Mouse (Mus musculus): ENCODE measurements around the gene Vmn1r220. TPM values are rescaled to one million over a fixed set of nuclear protein-coding genes. Genes with fewer than 3 reads are reported as not detected.
"Not testable (repeated sequence)": the region's sequence is repeated elsewhere in the genome, so short reads cannot be mapped to it uniquely, and the experiment has no call there.

Vmn1r220 gene
- not detected for total RNA-seq (2021)
- long read RNA-seq, experiment 1 = 0 reads
- long read RNA-seq, experiment 2 = 0 reads

DNA sequence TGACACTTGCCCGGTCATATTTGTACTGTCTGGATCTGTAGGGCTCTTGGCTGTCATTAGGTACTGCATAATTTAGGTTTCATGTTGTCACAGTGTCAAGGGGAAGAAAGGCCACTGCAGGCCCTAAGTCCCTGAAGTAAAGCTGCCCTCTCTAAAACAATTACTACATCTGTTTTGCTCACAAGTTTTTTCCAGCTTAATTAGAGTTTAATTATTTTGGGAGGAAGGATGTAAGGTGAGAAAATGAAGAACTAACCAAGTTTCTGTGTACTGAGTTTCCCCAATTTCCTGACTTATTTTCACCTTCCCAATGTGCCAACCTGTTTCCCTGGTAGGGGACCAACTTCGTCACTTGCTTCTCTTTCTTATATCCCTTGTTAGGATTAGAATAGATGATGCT lies at the start of gene Vmn1r220:
TSS of gene Vmn1r220 (minus strand) at position 101 of the 400 bp plus-strand sequence.
- no peak for DNase-seq

GRCm38 (mm10) chr13:23235847-23236246 lies 48.1 kb upstream of the Vmn1r220 start, which contains the start of gene Vmn1r222:
Vmn1r222 (minus strand) TSS chr13:23235947.
- intact Hi-C loops (cut with DNase I); DNase-seq: not testable (repeated sequence)

More for the DNA sequence above, at the start of gene Vmn1r220:
- intact Hi-C loops (cut with DNase I) = no loop called here

- intact Hi-C loops (cut with DNase I); DNase-seq: not testable (repeated sequence)
Measured at GRCm38 (mm10) chr13:23213827-23214226, 26.1 kb upstream of the Vmn1r220 start, which contains the start of gene Vmn1r221. Vmn1r221 (plus strand) TSS chr13:23214127.

DNA sequence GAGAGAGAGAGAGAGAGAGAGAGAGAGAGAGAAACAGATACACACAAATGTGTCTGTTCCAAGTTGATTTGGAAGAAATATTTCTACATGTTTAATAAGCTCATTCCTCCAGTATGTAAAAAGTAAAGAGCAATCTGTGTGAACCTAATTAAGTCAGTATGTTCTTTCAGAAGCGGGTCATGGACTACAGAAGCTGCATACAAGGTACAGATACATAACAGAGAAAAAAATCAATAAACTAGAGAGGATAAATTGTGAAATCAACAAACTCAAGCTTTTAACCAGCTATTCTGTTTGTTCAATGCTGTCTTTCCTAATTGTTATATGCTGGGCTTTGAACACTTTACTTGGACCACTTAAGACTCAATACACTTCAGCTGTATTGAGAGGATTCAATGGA lies 16.1 kb upstream of the Vmn1r220 start:
- intact Hi-C loops (cut with DNase I); DNase-seq: not testable (repeated sequence)

DNA sequence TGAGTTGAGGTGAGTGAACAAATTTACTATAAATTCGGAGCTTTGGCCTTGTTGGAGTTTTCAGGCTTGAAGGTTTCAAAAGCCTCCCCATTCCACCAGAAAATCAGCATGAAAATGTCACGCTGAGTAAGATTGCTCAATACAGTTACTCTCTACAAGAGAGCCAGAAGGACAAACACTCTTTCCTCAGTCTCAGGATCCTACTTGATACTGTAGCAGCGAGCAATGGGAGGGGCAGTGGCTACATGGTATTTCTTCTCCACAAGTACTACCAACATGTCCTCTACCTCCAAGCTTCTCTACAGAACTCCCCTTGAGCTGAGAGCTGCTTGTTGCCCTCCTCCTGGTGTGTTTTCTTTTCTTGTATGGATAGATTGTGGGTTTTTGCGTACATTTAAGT lies 21.3 kb downstream of the Vmn1r220 start:
- DNase-seq; intact Hi-C loops (cut with DNase I): not testable (repeated sequence)

DNA sequence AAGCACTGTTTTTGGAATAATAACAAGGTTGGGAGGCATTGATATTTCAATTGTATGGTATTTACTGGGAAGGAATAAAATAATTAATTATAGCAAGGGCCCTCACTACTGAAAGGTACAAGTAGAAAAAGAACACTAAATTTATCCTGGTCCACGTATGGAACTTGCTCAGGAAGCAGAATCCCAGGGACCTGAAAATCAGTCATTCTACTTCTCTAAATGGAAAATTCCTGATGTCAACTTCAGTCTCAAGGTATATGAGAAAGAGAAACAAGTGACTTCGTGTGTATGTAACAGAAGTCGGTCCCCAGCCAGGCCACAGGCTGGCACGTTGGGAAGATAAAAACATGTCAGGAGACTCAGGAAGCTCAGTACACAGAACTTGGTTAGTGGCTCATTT lies 28.8 kb downstream of the Vmn1r220 start, which contains the start of gene Vmn1r219:
TSS of gene Vmn1r219 (plus strand) at position 301 of the 400 bp plus-strand sequence.
- intact Hi-C loops (cut with DNase I) = no loop called here
- no peak for DNase-seq

GRCm38 (mm10) chr13:23157848-23158247 lies 29.9 kb downstream of the Vmn1r220 start:
- intact Hi-C loops (cut with DNase I) = no loop called here
- DNase-seq = peak in 1 of 2 experiments; percentile 7

DNA sequence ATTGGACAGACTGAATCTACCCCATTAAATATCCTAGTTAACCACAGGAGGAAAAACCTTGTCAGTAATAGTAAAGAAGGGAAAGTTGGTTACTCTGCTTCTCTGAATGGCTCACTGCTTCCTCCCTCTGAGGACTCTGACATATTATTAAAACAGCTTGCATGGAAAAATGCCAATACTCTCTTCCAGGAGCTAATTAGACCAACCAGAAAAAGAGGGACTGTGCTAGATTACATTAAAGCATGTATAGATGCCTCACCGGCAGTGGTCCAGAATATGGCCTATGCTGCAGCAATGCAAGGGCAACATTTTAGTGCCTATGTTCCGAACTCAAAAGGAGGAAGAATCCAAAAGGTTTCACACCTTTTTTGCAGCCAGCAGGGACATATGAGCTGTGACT lies 48.9 kb downstream of the Vmn1r220 start:
- no peak for DNase-seq
- intact Hi-C loops (cut with DNase I) = no loop called here

- DNase-seq = no peak
- intact Hi-C loops (cut with DNase I) = no loop called here
Measured at GRCm38 (mm10) chr13:23133501-23133900, 54.3 kb downstream of the Vmn1r220 start.

DNA sequence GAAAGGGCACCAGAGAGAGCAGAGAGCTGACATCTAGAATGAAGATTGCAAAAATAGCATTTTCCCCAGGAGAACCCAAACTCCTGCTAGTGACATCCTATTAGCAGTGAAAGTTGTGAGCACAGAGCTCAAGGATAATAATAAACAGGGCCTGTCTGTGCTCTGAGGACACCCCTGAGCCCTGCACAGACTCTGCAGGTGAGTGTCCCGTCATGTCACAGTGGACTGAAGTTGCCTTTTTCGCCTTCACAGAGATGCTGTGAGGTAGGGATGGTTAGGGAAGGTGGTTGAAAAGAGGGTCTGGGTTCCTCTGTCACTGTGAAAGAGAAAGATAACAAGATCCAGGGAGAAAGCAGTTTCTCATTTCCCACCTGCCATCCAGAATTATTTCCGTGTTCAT lies 54.7 kb downstream of the Vmn1r220 start, which contains the start of gene Vmn1r218:
TSS of gene Vmn1r218 (plus strand) at position 57 of the 400 bp plus-strand sequence.
- DNase-seq = no peak
- intact Hi-C loops (cut with DNase I) = no loop called here

Other genes with a start within 250 kb of the Vmn1r220 start
- gene Vmn1r213, start 180.3 kb downstream of the Vmn1r220 start, total RNA-seq (2021) = not detected
- gene Vmn1r214, start 157.6 kb downstream of the Vmn1r220 start, total RNA-seq (2021) = not detected
- gene Vmn1r215, start 120.0 kb downstream of the Vmn1r220 start, total RNA-seq (2021) = not detected
- not detected for gene Vmn1r217, start 69.7 kb downstream of the Vmn1r220 start, total RNA-seq (2021)
- gene Vmn1r218, start 54.8 kb downstream of the Vmn1r220 start, total RNA-seq (2021) = not detected
- gene Vmn1r219, start 28.7 kb downstream of the Vmn1r220 start, total RNA-seq (2021) = not detected
- gene Vmn1r221, start 26.2 kb upstream of the Vmn1r220 start, total RNA-seq (2021) = not detected
- gene Vmn1r222, start 48.0 kb upstream of the Vmn1r220 start, total RNA-seq (2021) = not detected
- not detected for gene Vmn1r223, start 59.2 kb upstream of the Vmn1r220 start, total RNA-seq (2021)
- 10 to 100 TPM; 18.8 to 21.7 TPM for gene Zfp322a, start 181.2 kb upstream of the Vmn1r220 start, total RNA-seq (2021)
- 1 to 10 TPM; 4.5 to 5.0 TPM for gene Abt1, start 235.9 kb upstream of the Vmn1r220 start, total RNA-seq (2021)